Mouse (Mus musculus): ENCODE measurements around the gene Zfp85. TPM values are rescaled to one million over a fixed set of nuclear protein-coding genes. Genes with fewer than 3 reads are reported as not detected.

Zfp85 gene
- total RNA-seq, 2 experiments from 2014 or later: 4.0 to 5.3 TPM

Other genes starting within 250 kb of the Zfp85 start
- under 1 TPM in 1 of 2 experiments, not detected in 1; 0.60 TPM for gene Gm26965, start 229.1 kb downstream of the Zfp85 start, total RNA-seq (2021)
- 10 to 100 TPM; 19.0 to 20.1 TPM for gene Zfp87, start 229.1 kb downstream of the Zfp85 start, total RNA-seq (2021)
- gene Zfp748, start 201.4 kb downstream of the Zfp85 start, total RNA-seq (2021): 1 to 10 TPM; 8.2 to 8.8 TPM
- gene Zfp729b, start 145.5 kb downstream of the Zfp85 start, total RNA-seq (2021): 1 to 10 TPM; 6.7 to 7.0 TPM
- gene Gm49345, start 117.5 kb downstream of the Zfp85 start, total RNA-seq (2021): not detected
- gene Zfp729a, start 117.4 kb downstream of the Zfp85 start, total RNA-seq (2021): 1 to 10 TPM; 5.2 to 7.4 TPM
- 1 to 10 TPM; 7.9 to 8.1 TPM for gene Zfp738, start 68.2 kb downstream of the Zfp85 start, total RNA-seq (2021)
- 10 to 100 TPM; 12.2 to 12.7 TPM for gene Zfp65, start 26.1 kb downstream of the Zfp85 start, total RNA-seq (2021)
- 1 to 10 TPM; 1.8 to 2.5 TPM for gene Zfp493, start 24.5 kb upstream of the Zfp85 start, total RNA-seq (2021)
- gene Zfp273, start 58.5 kb upstream of the Zfp85 start, total RNA-seq (2021): 1 to 10 TPM; 3.5 to 4.2 TPM
- 1 to 10 TPM; 2.0 to 2.8 TPM for gene Gm10037, start 75.9 kb upstream of the Zfp85 start, total RNA-seq (2021)
- gene BC048507, start 108.1 kb upstream of the Zfp85 start, total RNA-seq (2021): not detected

All from adrenal gland, adult 18-20 months (tissue).